Mouse (Mus musculus) thymus, adult 2 months (tissue): Measurements from ENCODE around the gene Bahd1. TPM values are rescaled to one million over a fixed set of nuclear protein-coding genes. Genes with fewer than 3 reads are reported as not detected.
A peak's percentile ranks its signal among the peaks of the same experiment; 100 is the strongest.

Experiments
- DNase-seq: peaks from one replicate; pipeline ENCODE4 v3.0.0; 2021
- H3K27ac ChIP-seq: fragments of 200-500 bp; 2 replicates; pipeline ENCODE4 v1.5.1; 2012; ENCODE audit warnings: low read length, control low read depth; ENCODE audit not compliant: control insufficient read depth, insufficient read depth
- H3K27me3 ChIP-seq: fragments of 200-500 bp; 2 replicates; pipeline ENCODE4 v1.6.1; 2012; ENCODE audit warnings: mild to moderate bottlenecking, low read length, moderate library complexity, mixed read lengths; ENCODE audit not compliant: control insufficient read depth, insufficient read depth
- H3K36me3 ChIP-seq: fragments of 200-500 bp; 2 replicates; pipeline ENCODE4 v1.6.1; 2012; ENCODE audit warnings: mild to moderate bottlenecking, low read length, moderate library complexity; ENCODE audit not compliant: control insufficient read depth, insufficient read depth
- H3K4me1 ChIP-seq: fragments of 200-500 bp; replicated peaks from 2 replicates; pipeline ENCODE4 v1.6.1; 2012; ENCODE audit warnings: low read length; ENCODE audit not compliant: control insufficient read depth, insufficient read depth
- H3K4me3 ChIP-seq: fragments of 200-500 bp; 2 replicates; pipeline ENCODE4 v1.5.1; 2012; ENCODE audit warnings: mild to moderate bottlenecking, low read length, control low read depth, moderate library complexity; ENCODE audit not compliant: control insufficient read depth, insufficient read depth
- CTCF ChIP-seq: fragments of 200-500 bp; IDR thresholded peaks from 2 replicates; pipeline ENCODE4 v1.5.1; 2012; ENCODE audit warnings: mild to moderate bottlenecking, control low read depth, low read length, moderate library complexity, borderline replicate concordance; ENCODE audit not compliant: control insufficient read depth, poor library complexity, insufficient read depth; ENCODE audit errors: extremely low read depth
- POLR2A ChIP-seq: fragments of 200-500 bp; IDR thresholded peaks from 2 replicates; pipeline ENCODE4 v1.6.1; 2012; ENCODE audit warnings: mild to moderate bottlenecking, low read length, control low read depth, moderate library complexity; ENCODE audit not compliant: control insufficient read depth, poor library complexity, insufficient read depth; ENCODE audit errors: extremely low read depth
- WGBS: fragments of 180-500 bp; shearing (Covaris S2); methylation state at CpG from one replicate; pipeline ENCODE4 v1.1.7; 2018; 5-methylcytosine and 5-hydroxymethylcytosine counted together
- polyA plus RNA-seq: library from polyadenylated mRNA; depleted of rRNA; stranded (reverse); fragments of >200 nt; gene quantifications from 2 replicates; pipeline ENCODE4 v1.2.3, GENCODE M21; 2012

The Bahd1 gene
- polyA plus RNA-seq, 1 experiment: 38.7 TPM

GRCm38 (mm10) chr2:118887440-118887839, 12.7 kb upstream of the Bahd1 start:
- TF ChIP-seq POLR2A (no peak), CTCF (no peak)
- no peaks in the 10 kb centered on the region for H3K36me3 ChIP-seq
- H3K27ac ChIP-seq: no peak overlapping the region
- no peaks in the 10 kb centered on the region for H3K4me1 ChIP-seq
- DNase-seq: no peak
- H3K4me3 ChIP-seq: no peak overlapping the region
- H3K27me3 ChIP-seq: no peaks in the 10 kb centered on the region
- 82% methylated on average over 13 of the region's 13 CpGs for WGBS

GRCm38 (mm10) chr2:118887845-118888548, 12.2 kb upstream of the Bahd1 start:
- WGBS: 48% methylated on average over 14 of the region's 14 CpGs
- no peaks in the 10 kb centered on the region for H3K27me3 ChIP-seq
- H3K27ac ChIP-seq: no peak overlapping the region
- no peak overlapping the region for H3K4me3 ChIP-seq
- DNase-seq: no peak
- H3K4me1 ChIP-seq: no peaks in the 10 kb centered on the region
- no peaks in the 10 kb centered on the region for H3K36me3 ChIP-seq
- TF ChIP-seq CTCF: no peak

GRCm38 (mm10) chr2:118891173-118891572, 9.0 kb upstream of the Bahd1 start:
- Histone ChIP-seq H3K36me3 (no peaks in the 10 kb centered on the region), H3K4me3 (no peak overlapping the region), H3K4me1 (peaks cover 2% of the 10 kb centered on the region; the same call in 1 of the 2 replicates), H3K27ac (no peak overlapping the region), H3K27me3 (no peaks in the 10 kb centered on the region)
- WGBS: 93% methylated on average over 4 of the region's 4 CpGs
- DNase-seq: no peak
- no peak for TF ChIP-seq POLR2A
- TF ChIP-seq CTCF: no peak

GRCm38 (mm10) chr2:118895990-118896913, 3.9 kb upstream of the Bahd1 start:
- peak; percentile 73 for DNase-seq
- Histone ChIP-seq H3K36me3 (no peaks in the 10 kb centered on the region), H3K4me1 (peaks cover 31% of the 10 kb centered on the region), H3K27ac (no peak overlapping the region), H3K4me3 (peak overlapping the region; percentile 62), H3K27me3 (peaks cover 23% of the 10 kb centered on the region; the same call in 1 of the 2 replicates)
- WGBS: 5% methylated on average over 38 of the region's 38 CpGs
- TF ChIP-seq POLR2A (no peak), CTCF (no peak)

GRCm38 (mm10) chr2:118896914-118897291, 3.3 kb upstream of the Bahd1 start:
- peaks cover 23% of the 10 kb centered on the region; the same call in 1 of the 2 replicates for H3K27me3 ChIP-seq

GRCm38 (mm10) chr2:118897392-118897791, 2.8 kb upstream of the Bahd1 start:
- WGBS: 19% methylated on average over 7 of the region's 7 CpGs
- H3K36me3 ChIP-seq: no peaks in the 10 kb centered on the region
- peak overlapping the region; percentile 62; the same call in 1 of the 2 replicates for H3K4me3 ChIP-seq
- H3K4me1 ChIP-seq: peaks cover 32% of the 10 kb centered on the region
- no peak for TF ChIP-seq POLR2A
- H3K27ac ChIP-seq: no peak overlapping the region
- H3K27me3 ChIP-seq: peaks cover 28% of the 10 kb centered on the region
- no peak for DNase-seq

More at GRCm38 (mm10) chr2:118896914-118897291, 3.3 kb upstream of the Bahd1 start:
- H3K4me1 ChIP-seq: peaks cover 31% of the 10 kb centered on the region
- 2% methylated on average over 13 of the region's 13 CpGs for WGBS
- TF ChIP-seq CTCF (no peak), POLR2A (no peak)
- H3K36me3 ChIP-seq: no peaks in the 10 kb centered on the region
- no peak overlapping the region for H3K27ac ChIP-seq
- peak overlapping the region; percentile 62 for H3K4me3 ChIP-seq
- no peak for DNase-seq
